Mouse (Mus musculus) lung, embryonic 16.5 days (tissue): ENCODE measurements around the gene Ptges2. TPM values are rescaled to one million over a fixed set of nuclear protein-coding genes. Genes with fewer than 3 reads are reported as not detected.
A peak's percentile ranks its signal among the peaks of the same experiment; 100 is the strongest.

Source experiments
- ATAC-seq: fragments of 200-750 bp; cut with Nextera tagmentation; 2 replicates; pipeline ENCODE4 v1.8.0; 2017; ENCODE audit warnings: low read depth, mild to moderate bottlenecking, moderate library complexity
- H3K27ac ChIP-seq: fragments of 300-500 bp; sonication (generic); 2 replicates; pipeline ENCODE4 v1.5.1; 2014; ENCODE audit warnings: mild to moderate bottlenecking, control low read depth, low read length
- H3K27me3 ChIP-seq: fragments of 300-500 bp; sonication (generic); 2 replicates; pipeline ENCODE4 v1.6.1; 2014; ENCODE audit warnings: low read depth, low read length, mixed read lengths; ENCODE audit not compliant: control insufficient read depth, insufficient read depth
- H3K36me3 ChIP-seq: fragments of 300-500 bp; sonication (generic); 2 replicates; pipeline ENCODE4 v1.6.1; 2014; ENCODE audit warnings: low read length; ENCODE audit not compliant: control insufficient read depth, insufficient read depth
- H3K4me1 ChIP-seq: fragments of 300-500 bp; sonication (generic); replicated peaks from 2 replicates; pipeline ENCODE4 v1.6.1; 2014; ENCODE audit warnings: low read length, mixed read lengths; ENCODE audit not compliant: control insufficient read depth, insufficient read depth
- H3K4me2 ChIP-seq: fragments of 300-500 bp; sonication (generic); 2 replicates; pipeline ENCODE4 v1.6.1; 2014; ENCODE audit warnings: low read depth, low read length, control low read depth
- H3K4me3 ChIP-seq: fragments of 300-500 bp; sonication (generic); 2 replicates; pipeline ENCODE4 v1.5.1; 2014; ENCODE audit warnings: mild to moderate bottlenecking, low read length, control low read depth
- H3K9ac ChIP-seq: fragments of 300-500 bp; sonication (generic); 2 replicates; pipeline ENCODE4 v1.6.1; 2014; ENCODE audit warnings: low read length, control low read depth
- H3K9me3 ChIP-seq: fragments of 300-500 bp; sonication (generic); 2 replicates; pipeline ENCODE4 v1.6.1; 2016; ENCODE audit warnings: low read length; ENCODE audit not compliant: control insufficient read depth
- WGBS: fragments of 180-500 bp; shearing (Covaris S2); extraction: QIAGEN DNeasy Blood & Tissue Kit; methylation state at CpG from one replicate; pipeline ENCODE4 v1.1.7; 2014; 5-methylcytosine and 5-hydroxymethylcytosine counted together
- polyA plus RNA-seq: library from polyadenylated mRNA; unstranded; fragments of >200 nt; fragmentation: Nextera tagmentation; extraction: Ambion mirVana; gene quantifications from 2 replicates; pipeline ENCODE4 v1.2.1, GENCODE M21; 2015

The Ptges2 gene
- polyA plus RNA-seq, 1 experiment from 2014 or later = 20.6 TPM

GRCm38 (mm10) chr2:32451870-32452372 is 56.2 kb downstream of the Ptges2 start:
- ATAC-seq = peak; percentile 95
- peaks cover 24% of the 10 kb centered on the region for H3K4me1 ChIP-seq

GRCm38 (mm10) chr2:32452441-32452971 is 56.8 kb downstream of the Ptges2 start:
- no peak for ATAC-seq
- no peaks in the 10 kb centered on the region for H3K9me3 ChIP-seq
- peaks cover 21% of the 10 kb centered on the region for H3K4me1 ChIP-seq
- peak overlapping the region; percentile 72 for H3K27ac ChIP-seq
- WGBS = 92% methylated on average over 16 of the region's 16 CpGs
- H3K36me3 ChIP-seq = no peaks in the 10 kb centered on the region
- H3K27me3 ChIP-seq = no peaks in the 10 kb centered on the region
- peak overlapping the region; percentile 47 for H3K9ac ChIP-seq
- H3K4me3 ChIP-seq = peak overlapping the region; percentile 39
- peak overlapping the region; percentile 58 for H3K4me2 ChIP-seq

More at GRCm38 (mm10) chr2:32451870-32452372, 56.2 kb downstream of the Ptges2 start:
- no peaks in the 10 kb centered on the region for H3K9me3 ChIP-seq
- peak overlapping the region; percentile 65 for H3K9ac ChIP-seq
- no peaks in the 10 kb centered on the region for H3K27me3 ChIP-seq
- peak overlapping the region; percentile 98 for H3K27ac ChIP-seq
- H3K4me2 ChIP-seq = peak overlapping the region; percentile 68
- no peaks in the 10 kb centered on the region for H3K36me3 ChIP-seq
- H3K4me3 ChIP-seq = peak overlapping the region; percentile 80
- WGBS = under 1% methylated on average over 25 of the region's 25 CpGs

GRCm38 (mm10) chr2:32453641-32454303 is 58.1 kb downstream of the Ptges2 start:
- 70% methylated on average over 5 of the region's 5 CpGs for WGBS
- H3K4me1 ChIP-seq = peaks cover 19% of the 10 kb centered on the region
- ATAC-seq = no peak

GRCm38 (mm10) chr2:32454633-32455032 is 58.9 kb downstream of the Ptges2 start:
- Histone ChIP-seq H3K9ac (no peak overlapping the region), H3K4me1 (peaks cover 19% of the 10 kb centered on the region), H3K4me2 (no peak overlapping the region), H3K4me3 (no peak overlapping the region), H3K27ac (no peak overlapping the region), H3K36me3 (no peaks in the 10 kb centered on the region), H3K27me3 (no peaks in the 10 kb centered on the region), H3K9me3 (no peaks in the 10 kb centered on the region)
- 59% methylated on average over 10 of the region's 10 CpGs for WGBS
- no peak for ATAC-seq

More at GRCm38 (mm10) chr2:32453641-32454303, 58.1 kb downstream of the Ptges2 start:
- Histone ChIP-seq H3K27me3 (no peaks in the 10 kb centered on the region), H3K4me3 (no peak overlapping the region), H3K36me3 (no peaks in the 10 kb centered on the region), H3K27ac (no peak overlapping the region), H3K9me3 (no peaks in the 10 kb centered on the region), H3K9ac (no peak overlapping the region), H3K4me2 (no peak overlapping the region)

- 56% methylated on average over 8 of the region's 8 CpGs for WGBS
- Histone ChIP-seq H3K27ac (no peak overlapping the region), H3K9ac (no peak overlapping the region), H3K36me3 (no peaks in the 10 kb centered on the region), H3K4me2 (no peak overlapping the region), H3K4me1 (peaks cover 19% of the 10 kb centered on the region), H3K9me3 (no peaks in the 10 kb centered on the region), H3K4me3 (no peak overlapping the region), H3K27me3 (no peaks in the 10 kb centered on the region)
- no peak for ATAC-seq
Observed at GRCm38 (mm10) chr2:32455101-32455500, 59.4 kb downstream of the Ptges2 start.

Other genes with a start within 250 kb of the Ptges2 start
- gene Prrc2b, start 244.8 kb upstream of the Ptges2 start, polyA plus RNA-seq = 24.7 and 26.9 TPM in 2 replicates
- 23.0 and 24.1 TPM in 2 replicates for gene Pomt1, start 159.3 kb upstream of the Ptges2 start, polyA plus RNA-seq
- gene Uck1, start 135.7 kb upstream of the Ptges2 start, polyA plus RNA-seq = 60.8 and 63.8 TPM in 2 replicates
- 25.8 and 27.9 TPM in 2 replicates for gene Golga2, start 108.5 kb upstream of the Ptges2 start, polyA plus RNA-seq
- gene Swi5, start 107.8 kb upstream of the Ptges2 start, polyA plus RNA-seq = 396 and 415 TPM in 2 replicates
- gene Ciz1, start 43.6 kb upstream of the Ptges2 start, polyA plus RNA-seq = 46.1 and 50.7 TPM in 2 replicates
- gene Dnm1, start 42.6 kb upstream of the Ptges2 start, polyA plus RNA-seq = 5.7 and 5.9 TPM in 2 replicates
- 34.0 and 36.4 TPM in 2 replicates for gene 1110008P14Rik, start 14.0 kb upstream of the Ptges2 start, polyA plus RNA-seq
- 1.8 and 5.6 TPM in 2 replicates for gene Lcn2, start 7.6 kb upstream of the Ptges2 start, polyA plus RNA-seq
- 6.5 and 6.8 TPM in 2 replicates for gene Naif1, start 54.6 kb downstream of the Ptges2 start, polyA plus RNA-seq
- 16.0 and 17.5 TPM in 2 replicates for gene Slc25a25, start 55.5 kb downstream of the Ptges2 start, polyA plus RNA-seq
- 11.9 and 12.7 TPM in 2 replicates for gene Fam102a, start 139.4 kb downstream of the Ptges2 start, polyA plus RNA-seq
- 106 and 109 TPM in 2 replicates for gene Dpm2, start 175.0 kb downstream of the Ptges2 start, polyA plus RNA-seq
- gene Pip5kl1, start 178.9 kb downstream of the Ptges2 start, polyA plus RNA-seq = 0.15 and 0.34 TPM in 2 replicates
- gene 9430097D07Rik, start 179.8 kb downstream of the Ptges2 start, polyA plus RNA-seq = not detected in 2 replicates
- gene St6galnac4, start 191.2 kb downstream of the Ptges2 start, polyA plus RNA-seq = 26.0 and 28.1 TPM in 2 replicates
- 25.4 and 26.3 TPM in 2 replicates for gene St6galnac6, start 203.8 kb downstream of the Ptges2 start, polyA plus RNA-seq
- 67.2 and 76.7 TPM in 2 replicates for gene Ak1, start 225.9 kb downstream of the Ptges2 start, polyA plus RNA-seq